Mouse (Mus musculus): ENCODE measurements around the gene Nop9.

DNA sequence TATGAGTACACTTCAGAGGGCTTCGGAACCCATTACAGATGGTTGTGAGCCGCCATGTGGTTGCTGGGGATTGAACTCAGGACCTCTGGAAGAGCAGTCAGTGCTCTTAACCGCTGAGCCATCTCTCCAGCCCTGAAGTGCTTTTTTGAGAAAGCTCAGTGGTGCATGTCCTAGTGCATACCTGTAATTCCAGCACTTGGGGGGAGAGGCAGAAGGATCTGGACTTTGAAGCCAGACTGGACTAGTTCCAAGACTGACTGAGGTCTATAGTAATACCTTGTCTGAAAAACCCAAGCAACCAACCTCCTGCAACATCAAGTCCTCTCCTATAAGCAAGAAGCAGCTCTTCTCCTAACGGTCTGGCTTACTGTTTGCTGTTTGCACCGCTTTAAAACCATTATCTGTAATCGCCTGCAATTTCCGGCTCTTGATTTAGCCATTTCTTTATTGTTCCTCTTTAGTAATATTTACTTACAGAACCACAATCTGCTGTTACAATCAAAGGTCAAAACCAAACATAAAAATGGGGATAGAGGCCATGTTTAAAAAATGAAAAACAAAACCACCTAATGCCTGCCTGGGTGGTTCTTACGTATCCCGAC, 8.3 kb upstream of the Nop9 start:
- no peak for TF ChIP-seq CTCF (IDR thresholded peaks at IDR 0.05; ENCODE audit: insufficient read depth, low read length)
- TF ChIP-seq POLR2A (IDR thresholded peaks at IDR 0.05; ENCODE audit: borderline replicate concordance, extremely low read depth, low read depth, low read length) = no peak
